ENCODE assay signal across 25 mouse cellular contexts in genomic region chr7:130199317-130199716, GRCm38 (mm10).
DNase-seq lines count a peak whose midpoint lies in the region; ATAC-seq lines count a peak whose summit lies in the region.
"Had no signal": no experiment of that assay in that cellular context is flagged by ENCODE, and none has a peak within 500 bp of the region (broad histone marks: within the 10 kb centered on the region; RNA-seq: fewer than 3 reads in every experiment).

No protein-coding gene starts in this region.

- H3K27ac ChIP-seq in heart, embryonic 10.5 days: no peak overlapping the region
- H3K27ac ChIP-seq in forebrain, embryonic 13.5 days: no peak overlapping the region
- H3K27ac ChIP-seq: forebrain, embryonic 10.5 days; heart, embryonic 15.5 days; hindbrain, embryonic 14.5 days; layer of hippocampus, adult 2 months; limb, embryonic 12.5 days; macrophage; neural tube, embryonic 13.5 days had no signal

- no peak for ATAC-seq in forebrain, embryonic 13.5 days
- ATAC-seq: CD4-positive, CD25-positive, alpha-beta regulatory T cell, adult 4 months; inflammation-experienced regulatory T-cells, adult 6 months; liver, postnatal 0 days; midbrain, embryonic 16.5 days; Patski had no signal

- H3K4me2 ChIP-seq in forebrain, embryonic 13.5 days: no peak overlapping the region
- H3K4me2 ChIP-seq: heart, embryonic 15.5 days; hindbrain, embryonic 14.5 days; limb, embryonic 12.5 days; liver, embryonic 11.5 days; neural tube, embryonic 13.5 days had no signal

- intact Hi-C loops in heart, postnatal 10 days (cut with DNase I): no loop called here
- intact Hi-C loops in gastrocnemius, postnatal 14 days (cut with DNase I; ENCODE audit: low total_unique reads): no loop called here

- peaks cover 13% of the 10 kb centered on the region for H3K4me1 ChIP-seq in heart, embryonic 10.5 days
- peaks cover 17% of the 10 kb centered on the region for H3K4me1 ChIP-seq in forebrain, embryonic 13.5 days
- H3K4me1 ChIP-seq: heart, embryonic 15.5 days had no signal

- H3K9ac ChIP-seq in forebrain, embryonic 13.5 days: no peak overlapping the region
- H3K9ac ChIP-seq: heart, embryonic 15.5 days; hindbrain, embryonic 14.5 days; limb, embryonic 12.5 days; liver, postnatal 0 days; neural tube, embryonic 13.5 days had no signal

- no peaks in the 10 kb centered on the region for H3K9me3 ChIP-seq in heart, embryonic 10.5 days
- H3K9me3 ChIP-seq in forebrain, embryonic 13.5 days (replicated peaks): no peaks in the 10 kb centered on the region
- H3K9me3 ChIP-seq: forebrain, embryonic 10.5 days; heart, embryonic 15.5 days; limb, embryonic 12.5 days; neural tube, embryonic 13.5 days had no signal

- 79% methylated on average over 5 of the region's 5 CpGs for WGBS in heart, embryonic 10.5 days
- 56% methylated on average over 5 of the region's 5 CpGs for WGBS in forebrain, embryonic 13.5 days

- H3K4me3 ChIP-seq in heart, embryonic 10.5 days: no peak overlapping the region
- H3K4me3 ChIP-seq in forebrain, embryonic 13.5 days: no peak overlapping the region
- H3K4me3 ChIP-seq: forebrain, embryonic 10.5 days; heart, embryonic 15.5 days; layer of hippocampus, adult 2 months; limb, embryonic 12.5 days; myocyte; neural tube, embryonic 13.5 days had no signal

- peak; percentile 64 for DNase-seq in heart, embryonic 10.5 days (ENCODE audit: low spot score)
- no peak for DNase-seq in heart, postnatal 10 days
- peak; percentile 65 for DNase-seq in ovary, postnatal 36 days (ENCODE audit: low spot score)
- DNase-seq in ovary, postnatal 10 days (ENCODE audit: low spot score): no peak
- peak; percentile 84 for DNase-seq in adrenal gland, postnatal 10 days
- no peak for DNase-seq in gastrocnemius, postnatal 14 days
- DNase-seq: cerebellum, adult 2 months; heart, postnatal 4 days; kidney, adult 18-20 months; kidney, postnatal 25 days; liver, postnatal 0 days had no signal

- H3K36me3 ChIP-seq in heart, embryonic 10.5 days: peaks cover 11% of the 10 kb centered on the region
- H3K36me3 ChIP-seq in forebrain, embryonic 13.5 days (ENCODE audit: poor library complexity, severe bottlenecking): peaks cover 21% of the 10 kb centered on the region
- H3K36me3 ChIP-seq: heart, embryonic 15.5 days; neural tube, embryonic 13.5 days had no signal

- no peaks in the 10 kb centered on the region for H3K27me3 ChIP-seq in heart, embryonic 10.5 days (ENCODE audit: insufficient read depth, poor library complexity, severe bottlenecking)
- H3K27me3 ChIP-seq in forebrain, embryonic 13.5 days: no peaks in the 10 kb centered on the region
- H3K27me3 ChIP-seq: heart, embryonic 15.5 days; limb, embryonic 12.5 days; neural tube, embryonic 13.5 days; Patski had no signal

Comparison
In these comparisons a context has a peak if more than half of its experiments do, and no peak if none do; other contexts are left out.
1. DNase-seq: peak in heart, embryonic 10.5 days (single experiment), ovary, postnatal 36 days (single experiment) and adrenal gland, postnatal 10 days (single experiment); none in heart, postnatal 10 days (0 of 2), ovary, postnatal 10 days (single experiment) and gastrocnemius, postnatal 14 days (single experiment).